Mouse (Mus musculus) bone marrow macrophage, adult 2 months (primary cell): ENCODE data around the gene Gria3. TPM values are rescaled to one million over a fixed set of nuclear protein-coding genes. Genes with fewer than 3 reads are reported as not detected.

Experiments used
- H3K27ac ChIP-seq: 2 replicates; pipeline ENCODE4 v1.5.1; 2012; ENCODE audit warnings: low read depth, low read length; ENCODE audit not compliant: insufficient read depth
- H3K4me1 ChIP-seq: 2 replicates; pipeline ENCODE4 v1.6.1; 2012; ENCODE audit warnings: low read length; ENCODE audit not compliant: control insufficient read depth, insufficient read depth
- H3K4me3 ChIP-seq: 2 replicates; pipeline ENCODE4 v1.5.1; 2012; ENCODE audit warnings: mild to moderate bottlenecking, low read length, moderate library complexity; ENCODE audit not compliant: insufficient read depth
- CTCF ChIP-seq: IDR thresholded peaks from 2 replicates; pipeline ENCODE4 v1.5.1; 2012; ENCODE audit warnings: low read depth, mild to moderate bottlenecking, low read length, moderate library complexity
- POLR2A ChIP-seq: IDR thresholded peaks from 2 replicates; pipeline ENCODE4 v1.6.1; 2012; ENCODE audit warnings: mild to moderate bottlenecking, low read depth, low read length, borderline replicate concordance
- polyA plus RNA-seq: library from polyadenylated mRNA; stranded (reverse); fragments of >200 nt; gene quantifications from 2 replicates; pipeline ENCODE4 v1.2.4, GENCODE M21; 2012; ENCODE audit not compliant: missing spikeins, insufficient read depth, insufficient read length

The Gria3 gene
- polyA plus RNA-seq, 1 experiment = 0.39 TPM

DNA sequence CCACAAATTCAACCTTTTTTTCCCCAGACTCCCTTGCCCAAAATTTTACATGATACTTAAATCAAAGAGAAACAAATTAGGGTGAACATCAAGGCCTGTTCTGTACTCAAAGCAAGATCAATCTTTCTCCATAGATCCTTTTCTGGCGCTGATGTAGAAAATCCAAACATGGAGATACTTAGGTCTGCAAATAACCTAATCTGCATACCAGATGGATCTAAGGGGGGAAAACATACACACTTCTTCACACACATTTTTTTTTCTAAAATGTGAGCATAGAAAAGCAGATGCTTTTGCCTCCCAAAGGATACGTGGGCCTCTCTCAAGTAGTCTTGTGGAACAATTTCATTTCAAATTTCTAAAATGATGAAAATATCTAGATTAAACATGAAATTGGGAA lies 164.2 kb downstream of the Gria3 start:
- Histone ChIP-seq H3K4me3 (no peak overlapping the region), H3K27ac (no peak overlapping the region), H3K4me1 (no peaks in the 10 kb centered on the region)
- no peak for TF ChIP-seq POLR2A
- TF ChIP-seq CTCF = no peak

DNA sequence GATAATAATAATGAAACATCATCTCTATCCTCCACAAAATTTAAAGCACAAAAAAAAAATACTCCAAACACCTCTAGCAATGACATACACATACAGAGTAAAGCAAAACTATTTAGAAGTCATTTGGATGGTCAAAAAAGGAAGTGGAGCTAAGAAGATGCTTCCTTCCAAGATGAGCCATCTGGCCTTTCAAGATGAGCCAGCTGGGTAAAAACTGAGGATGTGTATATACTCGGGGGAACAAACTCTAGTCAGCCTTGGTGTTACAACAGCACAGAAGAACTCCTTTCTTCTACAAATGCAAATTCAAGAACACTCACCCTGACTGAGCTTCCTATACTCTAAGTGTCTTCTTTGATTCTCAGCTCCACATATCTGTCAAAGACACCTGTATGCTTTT lies 172.4 kb downstream of the Gria3 start:
- no peak overlapping the region for H3K27ac ChIP-seq
- no peak for TF ChIP-seq POLR2A
- no peak for TF ChIP-seq CTCF
- no peaks in the 10 kb centered on the region for H3K4me1 ChIP-seq
- H3K4me3 ChIP-seq = no peak overlapping the region

DNA sequence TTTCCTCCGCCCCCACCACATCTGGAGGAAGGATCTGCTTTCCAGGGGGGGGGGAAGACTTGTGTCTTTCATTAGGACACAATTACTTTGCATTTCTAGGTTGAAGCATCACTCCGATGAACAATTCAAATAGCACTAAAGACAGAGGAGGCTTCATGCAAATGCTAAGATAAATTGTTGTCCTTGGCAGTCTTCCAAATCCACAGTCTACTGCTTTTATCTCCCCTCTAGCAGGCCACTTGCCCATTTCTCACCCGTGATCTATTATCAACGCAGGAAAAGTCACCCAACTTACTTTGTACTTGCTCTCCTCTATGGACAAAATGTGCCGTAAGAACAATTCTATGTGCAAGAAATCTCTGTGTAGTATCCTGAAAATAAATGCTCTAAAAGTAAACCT lies 178.1 kb downstream of the Gria3 start:
- TF ChIP-seq CTCF (no peak), POLR2A (no peak)
- Histone ChIP-seq H3K27ac (no peak overlapping the region), H3K4me3 (no peak overlapping the region), H3K4me1 (no peaks in the 10 kb centered on the region)

DNA sequence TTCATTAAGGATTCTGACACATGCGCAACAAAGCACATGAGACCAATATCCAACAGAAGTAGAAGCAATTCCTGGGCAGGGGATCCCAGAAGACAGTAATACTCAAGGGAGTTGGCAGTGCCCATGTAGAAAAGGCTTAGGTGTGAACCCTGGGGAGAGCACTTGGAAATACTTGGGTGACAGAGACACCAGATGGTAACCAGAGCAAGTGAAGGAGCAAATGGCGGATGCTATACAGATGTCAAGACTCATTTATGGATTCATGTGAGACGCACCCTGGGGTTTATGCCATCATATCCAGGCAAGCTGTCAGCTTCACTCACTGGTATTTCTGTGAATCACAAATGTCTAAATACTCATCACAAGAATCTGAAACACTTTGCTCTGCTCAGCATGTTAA lies 187.0 kb downstream of the Gria3 start:
- H3K27ac ChIP-seq = no peak overlapping the region
- no peaks in the 10 kb centered on the region for H3K4me1 ChIP-seq
- TF ChIP-seq POLR2A = no peak
- TF ChIP-seq CTCF = no peak
- no peak overlapping the region for H3K4me3 ChIP-seq

DNA sequence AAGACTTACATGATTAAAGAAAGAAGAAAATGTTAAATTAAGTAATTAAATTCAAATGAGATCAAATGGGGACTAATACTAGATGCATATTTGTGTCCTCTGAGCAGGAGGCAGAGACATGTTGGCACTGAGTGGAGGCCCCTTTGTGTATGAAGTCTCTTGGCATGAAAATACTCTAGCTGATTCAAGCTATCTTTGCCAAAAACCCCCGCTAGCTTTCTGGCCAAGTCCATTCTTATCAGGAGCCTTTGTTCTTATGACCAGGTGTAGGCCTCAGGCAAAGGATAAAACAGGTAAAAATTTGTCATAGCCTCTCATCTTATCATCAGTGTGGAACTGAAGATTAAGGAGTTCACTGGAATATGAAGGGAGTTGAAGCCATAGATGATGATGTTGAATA lies 206.5 kb downstream of the Gria3 start:
- Histone ChIP-seq H3K27ac (no peak overlapping the region), H3K4me3 (no peak overlapping the region), H3K4me1 (no peaks in the 10 kb centered on the region)
- TF ChIP-seq POLR2A = no peak
- no peak for TF ChIP-seq CTCF

DNA sequence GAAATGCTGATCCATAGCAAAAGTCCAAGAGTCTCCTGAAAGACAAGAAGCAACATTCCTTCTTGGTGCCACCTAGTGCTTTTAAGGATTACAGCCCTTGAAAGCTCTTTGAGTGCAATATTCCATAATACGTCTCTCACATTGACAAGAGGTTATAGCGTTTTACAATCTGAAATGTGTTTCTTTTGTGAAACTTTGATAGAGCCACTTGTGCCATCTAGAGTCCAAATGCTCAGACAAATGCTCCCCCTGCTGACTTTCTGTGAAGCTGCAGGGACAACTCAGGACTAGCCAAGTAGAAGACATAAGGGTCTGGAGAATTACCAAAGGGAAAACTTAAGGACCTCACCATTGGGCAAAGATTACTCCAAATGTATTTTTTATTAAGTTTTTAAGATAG lies 214.3 kb downstream of the Gria3 start:
- Histone ChIP-seq H3K27ac (no peak overlapping the region), H3K4me3 (no peak overlapping the region), H3K4me1 (no peaks in the 10 kb centered on the region)
- TF ChIP-seq CTCF = no peak
- TF ChIP-seq POLR2A = no peak

DNA sequence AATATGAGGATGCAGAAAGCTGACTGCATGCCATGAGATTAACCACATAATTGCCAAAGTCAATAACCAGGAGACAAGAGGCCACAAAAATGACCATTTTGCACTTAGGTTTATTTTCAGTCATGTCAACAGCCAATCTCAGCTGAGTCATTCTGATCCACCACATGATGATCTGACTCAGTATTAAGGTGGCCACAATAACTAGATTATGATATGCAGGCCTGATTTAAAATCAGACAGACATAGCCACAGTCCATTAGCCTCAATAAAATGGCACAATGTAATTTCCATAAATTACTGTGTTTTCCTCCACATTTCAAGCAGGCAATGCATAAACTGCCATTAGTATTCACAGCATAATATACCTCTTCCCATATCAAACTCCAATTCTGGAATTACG lies 216.3 kb downstream of the Gria3 start:
- Histone ChIP-seq H3K4me1 (no peaks in the 10 kb centered on the region), H3K27ac (no peak overlapping the region), H3K4me3 (no peak overlapping the region)
- no peak for TF ChIP-seq POLR2A
- TF ChIP-seq CTCF = no peak

DNA sequence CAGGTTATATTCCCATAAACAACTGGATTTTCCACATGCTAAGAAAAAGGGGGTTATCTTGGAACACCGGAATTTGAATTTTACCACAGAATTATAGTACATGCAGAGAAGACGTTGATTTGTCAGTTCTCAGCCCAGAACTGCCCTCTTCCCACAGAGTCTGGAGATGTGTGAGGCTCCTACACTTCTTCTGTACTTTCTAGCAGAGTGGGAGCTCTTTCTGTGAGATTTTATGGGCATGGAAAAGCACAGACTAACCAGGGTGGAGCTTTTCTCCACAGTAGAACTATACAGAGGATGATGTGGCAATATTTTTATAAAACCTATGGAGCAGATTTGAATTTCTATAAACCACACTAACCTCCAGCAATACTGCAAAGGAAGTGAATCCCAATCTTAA lies 217.7 kb downstream of the Gria3 start:
- Histone ChIP-seq H3K4me3 (no peak overlapping the region), H3K4me1 (no peaks in the 10 kb centered on the region), H3K27ac (no peak overlapping the region)
- no peak for TF ChIP-seq POLR2A
- TF ChIP-seq CTCF = no peak

DNA sequence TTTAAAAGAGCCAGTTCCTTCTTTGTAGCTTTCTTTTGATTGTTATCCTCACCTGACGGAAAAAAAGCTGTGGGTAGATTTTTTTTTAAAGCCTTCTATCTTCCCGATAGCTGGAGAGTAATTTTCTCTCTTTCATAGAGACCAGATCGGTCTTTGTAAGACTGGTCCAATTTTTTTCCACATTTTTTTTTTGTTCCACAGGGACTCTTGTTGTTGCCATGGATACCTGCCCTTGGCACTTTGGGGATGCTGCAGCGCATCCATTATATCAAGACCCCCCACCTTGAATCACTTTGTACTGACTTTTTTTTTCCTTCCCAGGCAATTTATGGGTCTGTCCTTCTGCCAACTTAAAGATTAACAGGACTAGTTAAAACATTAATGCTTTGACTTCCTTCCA lies 232.9 kb downstream of the Gria3 start:
- no peak overlapping the region for H3K27ac ChIP-seq
- H3K4me1 ChIP-seq = no peaks in the 10 kb centered on the region
- H3K4me3 ChIP-seq = no peak overlapping the region
- no peak for TF ChIP-seq CTCF
- no peak for TF ChIP-seq POLR2A

DNA sequence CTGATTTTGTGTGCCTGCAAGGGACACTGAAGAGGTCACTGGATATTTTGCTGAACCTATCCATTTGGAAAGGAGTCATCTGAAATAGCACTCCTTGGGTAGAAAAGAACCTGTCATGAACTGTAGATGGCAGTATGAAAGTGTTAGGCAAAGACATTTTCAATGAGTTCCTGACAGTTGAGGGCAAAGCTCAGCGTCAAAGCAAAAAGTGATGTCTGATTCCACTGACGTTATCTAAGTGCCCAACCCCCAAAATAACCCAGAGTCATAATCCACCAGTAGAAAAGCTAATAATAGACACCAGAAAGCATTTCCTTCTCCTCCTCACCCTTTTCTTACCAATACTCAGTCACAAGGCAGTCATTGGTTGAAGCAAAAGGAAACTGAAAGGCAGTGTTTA lies 244.3 kb downstream of the Gria3 start:
- TF ChIP-seq CTCF = no peak
- no peak for TF ChIP-seq POLR2A
- H3K4me1 ChIP-seq = no peaks in the 10 kb centered on the region
- H3K4me3 ChIP-seq = no peak overlapping the region
- H3K27ac ChIP-seq = no peak overlapping the region

DNA sequence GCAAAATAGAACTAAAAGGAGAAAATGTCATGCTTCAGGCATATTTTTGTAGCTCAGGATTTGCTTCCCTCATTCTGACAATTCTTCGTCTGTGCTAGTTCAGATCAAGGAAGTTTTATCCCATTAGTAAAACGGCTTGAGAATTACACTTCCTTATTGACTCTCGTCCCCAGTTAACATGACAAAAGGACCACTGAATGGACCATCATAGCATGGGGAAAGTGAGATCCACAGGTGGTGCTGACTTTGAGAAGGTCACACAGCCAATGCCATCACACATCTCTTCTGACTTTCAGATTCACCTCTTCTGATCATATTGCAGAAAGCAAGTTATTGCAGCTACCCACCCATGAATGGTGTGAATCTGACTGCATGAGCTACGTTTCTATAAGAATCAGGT lies 257.1 kb downstream of the Gria3 start:
- no peak for TF ChIP-seq CTCF
- Histone ChIP-seq H3K4me3 (no peak overlapping the region), H3K27ac (no peak overlapping the region), H3K4me1 (no peaks in the 10 kb centered on the region)

DNA sequence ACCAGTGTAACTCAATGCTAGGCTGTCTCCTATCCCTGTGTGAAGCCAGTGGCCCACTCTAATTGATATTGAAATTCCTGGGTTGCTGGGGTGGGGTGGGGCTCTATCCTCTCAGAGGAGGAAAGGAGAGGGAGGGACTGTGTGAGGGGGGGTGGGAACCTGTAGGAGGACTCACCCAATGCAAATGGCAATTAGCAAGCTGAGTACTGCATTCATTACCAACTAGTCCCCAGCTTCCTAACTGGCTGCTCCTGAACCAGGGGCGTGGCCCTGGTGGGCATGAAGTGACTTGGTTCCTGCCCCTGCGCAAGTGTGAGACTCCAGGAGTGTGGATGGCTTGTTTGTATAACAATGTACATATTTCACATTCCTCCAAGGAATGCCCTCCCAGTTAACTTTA lies 288.2 kb downstream of the Gria3 start:
- TF ChIP-seq CTCF (no peak), POLR2A (no peak)
- no peaks in the 10 kb centered on the region for H3K4me1 ChIP-seq
- no peak overlapping the region for H3K4me3 ChIP-seq
- no peak overlapping the region for H3K27ac ChIP-seq

DNA sequence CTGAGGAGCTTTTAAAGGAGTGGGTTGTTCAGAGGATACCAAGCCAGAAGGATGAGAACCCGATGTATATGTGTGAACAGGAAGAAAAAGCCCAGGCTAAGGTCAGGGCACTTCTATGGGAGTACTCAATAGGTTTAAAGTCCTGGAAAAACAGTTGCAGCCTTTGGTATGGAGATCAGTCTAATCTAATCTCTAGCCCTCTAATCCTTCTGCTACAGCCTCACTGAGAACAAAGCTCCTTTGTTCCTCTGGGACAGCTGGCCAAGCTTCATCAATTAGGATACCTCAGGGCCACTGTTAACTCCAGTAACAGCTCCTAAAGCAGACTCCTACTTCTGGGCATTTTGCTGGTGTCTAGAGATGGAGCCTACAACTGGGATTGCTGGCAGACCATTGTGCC lies 291.4 kb downstream of the Gria3 start:
- TF ChIP-seq POLR2A (no peak), CTCF (no peak)
- H3K27ac ChIP-seq = no peak overlapping the region
- H3K4me1 ChIP-seq = no peaks in the 10 kb centered on the region
- H3K4me3 ChIP-seq = no peak overlapping the region
